Mouse (Mus musculus): ENCODE results near the gene Gm47289.

Gm47289 gene

GRCm38 (mm10) chr9:119160689-119161088 lies 1.7 kb downstream of the Gm47289 start:
- DNase-seq, result no peak

- DNase-seq, result no peak
Measured at GRCm38 (mm10) chr9:119164743-119165142, 5.8 kb downstream of the Gm47289 start.

- no peak for DNase-seq
Measured at GRCm38 (mm10) chr9:119165548-119165947, 6.6 kb downstream of the Gm47289 start.

GRCm38 (mm10) chr9:119167608-119168007 lies 8.6 kb downstream of the Gm47289 start:
- DNase-seq, result no peak

- DNase-seq, result no peak
Measured at GRCm38 (mm10) chr9:119179292-119179691, 20.3 kb downstream of the Gm47289 start.

GRCm38 (mm10) chr9:119181241-119181728 lies 22.3 kb downstream of the Gm47289 start:
- DNase-seq, result no peak

GRCm38 (mm10) chr9:119192202-119192990 lies 33.4 kb downstream of the Gm47289 start:
- DNase-seq, result peak; percentile 18

GRCm38 (mm10) chr9:119199151-119199861 lies 40.3 kb downstream of the Gm47289 start:
- DNase-seq, result no peak

GRCm38 (mm10) chr9:119201653-119202052 lies 42.7 kb downstream of the Gm47289 start:
- no peak for DNase-seq

- DNase-seq, result no peak
Measured at GRCm38 (mm10) chr9:119203617-119204016, 44.7 kb downstream of the Gm47289 start.

GRCm38 (mm10) chr9:119205756-119206155 lies 46.8 kb downstream of the Gm47289 start:
- DNase-seq, result no peak

- no peak for DNase-seq
Measured at GRCm38 (mm10) chr9:119206666-119207065, 47.7 kb downstream of the Gm47289 start.

GRCm38 (mm10) chr9:119207113-119207512 lies 48.2 kb downstream of the Gm47289 start:
- no peak for DNase-seq

- no peak for DNase-seq
Measured at GRCm38 (mm10) chr9:119208998-119209397, 50.0 kb downstream of the Gm47289 start, which contains the start of gene Slc22a13. Slc22a13 (minus strand) TSS chr9:119209098.

All from right cerebral cortex, postnatal 4 days (tissue).